In genomic region chr1:120252519-120253160, GRCm38 (mm10) we compare ENCODE assay signal across 23 mouse cellular contexts. TPM values are rescaled to one million over a fixed set of nuclear protein-coding genes. Genes with fewer than 3 reads are reported as not detected.
DNase-seq lines count a peak whose midpoint lies in the region; ATAC-seq and TF ChIP-seq lines count a peak whose summit lies in the region.
"Had no signal": no experiment of that assay in that cellular context is flagged by ENCODE, and none has a peak within 500 bp of the region (broad histone marks: within the 10 kb centered on the region; RNA-seq: fewer than 3 reads in every experiment).

No protein-coding gene starts in this region.

- 86% methylated on average over 7 of the region's 7 CpGs for WGBS in intestine, postnatal 0 days
- 87% methylated on average over 7 of the region's 7 CpGs for WGBS in intestine, embryonic 16.5 days
- 74% methylated on average over 7 of the region's 7 CpGs for whole genome bisulfite sequencing in macrophage (ENCODE audit: missing documents)
- 86% methylated on average over 7 of the region's 7 CpGs for WGBS in lung, postnatal 0 days
- WGBS in kidney, embryonic 14.5 days = 89% methylated on average over 7 of the region's 7 CpGs

- no peaks in the 10 kb centered on the region for H3K9me3 ChIP-seq in intestine, postnatal 0 days (ENCODE audit: control insufficient read depth)
- no peaks in the 10 kb centered on the region for H3K9me3 ChIP-seq in intestine, embryonic 16.5 days (ENCODE audit: control insufficient read depth, low read length)
- peaks cover 7% of the 10 kb centered on the region for H3K9me3 ChIP-seq in G1E (replicated peaks)
- no peaks in the 10 kb centered on the region for H3K9me3 ChIP-seq in lung, postnatal 0 days (ENCODE audit: low read length)
- H3K9me3 ChIP-seq in kidney, embryonic 14.5 days (ENCODE audit: control insufficient read depth, low read length) = no peaks in the 10 kb centered on the region
- H3K9me3 ChIP-seq: embryonic facial prominence, embryonic 15.5 days; heart, embryonic 13.5 days; hindbrain, embryonic 15.5 days; neural tube, embryonic 15.5 days; stomach, embryonic 15.5 days had no signal

- peak; percentile 16 to 22 for DNase-seq in B cell, adult 2 months
- no peak for DNase-seq in G1E (ENCODE audit: low spot score)
- DNase-seq in lung, postnatal 0 days (ENCODE audit: low spot score) = no peak
- DNase-seq in gastrocnemius, postnatal 25 days = no peak
- DNase-seq: adrenal gland, adult 8-10 months; cerebellum, postnatal 25 days; kidney, adult 18-20 months; kidney, postnatal 14 days; left cerebral cortex, postnatal 4 days; lung, embryonic 14.5 days; midbrain, embryonic 14.5 days; right cerebral cortex, postnatal 14 days; spleen, adult 18-20 months had no signal

- no peak overlapping the region for H3K4me2 ChIP-seq in intestine, postnatal 0 days (replicated peaks; ENCODE audit: low read depth)
- H3K4me2 ChIP-seq in intestine, embryonic 16.5 days (ENCODE audit: low read depth, low read length) = no peak overlapping the region
- no peak overlapping the region for H3K4me2 ChIP-seq in lung, postnatal 0 days (replicated peaks; ENCODE audit: low read depth, low read length)
- H3K4me2 ChIP-seq in kidney, embryonic 14.5 days (replicated peaks; ENCODE audit: low read depth, low read length) = no peak overlapping the region
- H3K4me2 ChIP-seq: embryonic facial prominence, embryonic 15.5 days; heart, embryonic 13.5 days; hindbrain, embryonic 15.5 days; lung, embryonic 14.5 days; neural tube, embryonic 15.5 days; stomach, embryonic 15.5 days had no signal

- no peaks in the 10 kb centered on the region for H3K36me3 ChIP-seq in intestine, postnatal 0 days (ENCODE audit: control insufficient read depth, insufficient read depth)
- no peaks in the 10 kb centered on the region for H3K36me3 ChIP-seq in intestine, embryonic 16.5 days (ENCODE audit: control insufficient read depth, insufficient read depth, low read length)
- H3K36me3 ChIP-seq in G1E (replicated peaks) (peaks cover 94% of the 10 kb centered on the region), macrophage (ENCODE audit: inconsistent target) (no peaks in the 10 kb centered on the region)
- H3K36me3 ChIP-seq in lung, postnatal 0 days (ENCODE audit: insufficient read depth, low read length) = no peaks in the 10 kb centered on the region
- H3K36me3 ChIP-seq in kidney, embryonic 14.5 days (ENCODE audit: control insufficient read depth, insufficient read depth, low read length) = no peaks in the 10 kb centered on the region
- H3K36me3 ChIP-seq: embryonic facial prominence, embryonic 15.5 days; hindbrain, embryonic 15.5 days; neural tube, embryonic 15.5 days; stomach, embryonic 15.5 days had no signal

- no peaks in the 10 kb centered on the region for H3K4me1 ChIP-seq in intestine, postnatal 0 days (replicated peaks; ENCODE audit: control insufficient read depth, insufficient read depth, low read length)
- no peaks in the 10 kb centered on the region for H3K4me1 ChIP-seq in intestine, embryonic 16.5 days (ENCODE audit: control insufficient read depth, insufficient read depth, low read length)
- peaks cover 93% of the 10 kb centered on the region for H3K4me1 ChIP-seq in G1E (ENCODE audit: insufficient read depth, low read depth, low read length)
- H3K4me1 ChIP-seq in lung, postnatal 0 days (ENCODE audit: insufficient read depth, low read depth, low read length) = no peaks in the 10 kb centered on the region
- H3K4me1 ChIP-seq in kidney, embryonic 14.5 days (ENCODE audit: control insufficient read depth, insufficient read depth, low read length) = no peaks in the 10 kb centered on the region
- H3K4me1 ChIP-seq: hindbrain, embryonic 15.5 days; neural tube, embryonic 15.5 days; stomach, embryonic 15.5 days had no signal

- no peak overlapping the region for H3K9ac ChIP-seq in intestine, postnatal 0 days (ENCODE audit: low read depth, low read length)
- no peak overlapping the region for H3K9ac ChIP-seq in intestine, embryonic 16.5 days (ENCODE audit: low read depth, low read length)
- H3K9ac ChIP-seq in lung, postnatal 0 days (replicated peaks; ENCODE audit: low read depth) = no peak overlapping the region
- no peak overlapping the region for H3K9ac ChIP-seq in kidney, embryonic 14.5 days (ENCODE audit: low read depth, low read length)
- H3K9ac ChIP-seq: embryonic facial prominence, embryonic 15.5 days; heart, embryonic 13.5 days; hindbrain, embryonic 15.5 days; lung, embryonic 14.5 days; neural tube, embryonic 15.5 days; stomach, embryonic 15.5 days had no signal

- no peak for ATAC-seq in intestine, postnatal 0 days
- no peak for ATAC-seq in intestine, embryonic 16.5 days
- ATAC-seq in G1E (ENCODE audit: extremely low read depth, insufficient number of reproducible peaks, low FRiP score, poor library complexity, severe bottlenecking) = no peak
- no peak for ATAC-seq in lung, postnatal 0 days
- no peak for ATAC-seq in kidney, embryonic 14.5 days (ENCODE audit: low FRiP score, low TSS enrichment)
- ATAC-seq: forebrain, embryonic 16.5 days had no signal

- TF ChIP-seq CTCF in intestine, postnatal 0 days (IDR thresholded peaks at IDR 0.05; ENCODE audit: low read depth) = 0 out of 2 replicates have a peak, but pooled peaks have one; percentile 12
- TF ChIP-seq CTCF in G1E (IDR thresholded peaks at IDR 0.05; ENCODE audit: low read depth, low read length) = no peak
- no peak; the same call in 1 of the 2 replicates for TF ChIP-seq CTCF in lung, postnatal 0 days (IDR thresholded peaks at IDR 0.05)

- H3K4me3 ChIP-seq in intestine, postnatal 0 days (ENCODE audit: low read depth, low read length) = no peak overlapping the region
- no peak overlapping the region for H3K4me3 ChIP-seq in intestine, embryonic 16.5 days (ENCODE audit: low read length)
- H3K4me3 ChIP-seq in G1E (ENCODE audit: low read depth, low read length) = peak overlapping the region; percentile 5; the same call in 1 of the 2 replicates
- no peak overlapping the region for H3K4me3 ChIP-seq in macrophage (ENCODE audit: inconsistent target)
- no peak overlapping the region for H3K4me3 ChIP-seq in lung, postnatal 0 days (ENCODE audit: low read depth, low read length)
- H3K4me3 ChIP-seq in kidney, embryonic 14.5 days (ENCODE audit: low read length) = no peak overlapping the region
- H3K4me3 ChIP-seq: embryonic facial prominence, embryonic 15.5 days; heart, embryonic 13.5 days; hindbrain, embryonic 15.5 days; neural tube, embryonic 15.5 days; stomach, embryonic 15.5 days had no signal

- TF ChIP-seq EP300 in lung, postnatal 0 days (IDR thresholded peaks at IDR 0.05) = no peak

- H3K79me2 ChIP-seq in macrophage (ENCODE audit: inconsistent target) = peaks cover 32% of the 10 kb centered on the region

- no peaks in the 10 kb centered on the region for H3K27me3 ChIP-seq in intestine, postnatal 0 days (replicated peaks; ENCODE audit: control insufficient read depth, insufficient read depth, low read length)
- H3K27me3 ChIP-seq in intestine, embryonic 16.5 days (replicated peaks; ENCODE audit: control insufficient read depth, insufficient read depth, low read length) = no peaks in the 10 kb centered on the region
- no peaks in the 10 kb centered on the region for H3K27me3 ChIP-seq in G1E (ENCODE audit: insufficient read depth, low read length)
- no peaks in the 10 kb centered on the region for H3K27me3 ChIP-seq in lung, postnatal 0 days (replicated peaks; ENCODE audit: insufficient read depth, low read length)
- H3K27me3 ChIP-seq in kidney, embryonic 14.5 days (ENCODE audit: control insufficient read depth, insufficient read depth, low read length) = no peaks in the 10 kb centered on the region
- H3K27me3 ChIP-seq: embryonic facial prominence, embryonic 15.5 days; heart, embryonic 13.5 days; hindbrain, embryonic 15.5 days; neural tube, embryonic 15.5 days; stomach, embryonic 15.5 days had no signal

- H3K27ac ChIP-seq in intestine, postnatal 0 days (ENCODE audit: low read depth, low read length) = no peak overlapping the region
- no peak overlapping the region for H3K27ac ChIP-seq in intestine, embryonic 16.5 days (ENCODE audit: low read length)
- H3K27ac ChIP-seq in macrophage = peak overlapping the region; percentile 77; the same call in 1 of the 2 replicates
- no peak overlapping the region for H3K27ac ChIP-seq in lung, postnatal 0 days (ENCODE audit: low read length)
- no peak overlapping the region for H3K27ac ChIP-seq in kidney, embryonic 14.5 days (ENCODE audit: low read depth, low read length)
- H3K27ac ChIP-seq: embryonic facial prominence, embryonic 15.5 days; heart, embryonic 13.5 days; hindbrain, embryonic 15.5 days; neural tube, embryonic 15.5 days; stomach, embryonic 15.5 days had no signal

RNA-seq across cellular contexts. Expression of gene Steap3, which starts 19.9 kb away (rescaled TPM):
- polyA plus RNA-seq in intestine, postnatal 0 days (2015; fragmentation: Nextera tagmentation; extraction: Ambion mirVana) = 1.0 and 1.1 TPM in 2 replicates
- polyA plus RNA-seq in intestine, embryonic 16.5 days (2015; fragmentation: Nextera tagmentation; extraction: Ambion mirVana) = 2.1 and 3.3 TPM in 2 replicates
- 25.3 and 28.5 TPM in 2 replicates for total RNA-seq in G1E (2014; fragmentation: Nextera tagmentation)
- 10.2 and 11.8 TPM in 2 replicates for total RNA-seq in G1E (2017)
- 67.2 and 71.7 TPM in 2 replicates for polyA plus RNA-seq in G1E (2012)
- 10 to 100 TPM in 16 of 26 experiments, 1 to 10 TPM in 10; 2.0 to 49.3 (median 15.3) TPM for total RNA-seq in macrophage (2018; cell fraction: chromatin; rRNA removed)
- 10 to 100 TPM; 20.7 to 52.8 (median 31.3) TPM for total RNA-seq in macrophage (2018; cell fraction: cytosol; rRNA removed)
- total RNA-seq in macrophage (2018; cell fraction: nucleus; rRNA removed) = 10 to 100 TPM in 25 of 26 experiments, 1 to 10 TPM in 1; 4.7 to 54.2 (median 27.9) TPM
- 26.5 to 41.9 TPM (median 39.9 TPM) in 3 replicates for polyA plus RNA-seq in macrophage (2018)
- polyA plus RNA-seq in lung, postnatal 0 days (2015; fragmentation: Nextera tagmentation; extraction: Ambion mirVana) = 4.3 and 4.4 TPM in 2 replicates
- polyA plus RNA-seq in kidney, embryonic 14.5 days (2014; fragmentation: Nextera tagmentation; extraction: Ambion mirVana) = 2.1 and 2.2 TPM in 2 replicates
- total RNA-seq in gastrocnemius, postnatal 25 days (2021) = 10 to 100 TPM; 21.6 to 22.6 TPM

Comparison
In these comparisons a context has a peak if more than half of its experiments do, and no peak if none do; other contexts are left out.
1. DNase-seq: peak in B cell, adult 2 months (2 of 2); none in G1E (single experiment), lung, postnatal 0 days (single experiment) and gastrocnemius, postnatal 25 days (single experiment).